Mouse (Mus musculus) midbrain, embryonic 15.5 days (tissue): ENCODE measurements around the gene Gpatch4. TPM values are rescaled to one million over a fixed set of nuclear protein-coding genes. Genes with fewer than 3 reads are reported as not detected.

Experiments
- ATAC-seq: fragments of 200-750 bp; cut with Nextera tagmentation; replicated peaks from 2 replicates; pipeline ENCODE4 v1.8.0; 2017; ENCODE audit warnings: moderate TSS enrichment
- H3K27ac ChIP-seq: fragments of 300-500 bp; sonication (generic); 2 replicates; pipeline ENCODE4 v1.5.1; 2015; ENCODE audit warnings: mild to moderate bottlenecking, inconsistent platforms
- H3K27me3 ChIP-seq: fragments of 300-500 bp; sonication (generic); replicated peaks from 2 replicates; pipeline ENCODE4 v1.6.1; 2015; ENCODE audit warnings: inconsistent platforms
- H3K36me3 ChIP-seq: fragments of 300-500 bp; sonication (generic); replicated peaks from 2 replicates; pipeline ENCODE4 v1.6.1; 2015; ENCODE audit warnings: inconsistent platforms
- H3K4me1 ChIP-seq: fragments of 300-500 bp; sonication (generic); 2 replicates; pipeline ENCODE4 v1.6.1; 2015; ENCODE audit warnings: inconsistent platforms
- H3K4me2 ChIP-seq: fragments of 300-500 bp; sonication (generic); 2 replicates; pipeline ENCODE4 v1.6.1; 2015; ENCODE audit warnings: inconsistent platforms, mild to moderate bottlenecking, moderate library complexity
- H3K4me3 ChIP-seq: fragments of 300-500 bp; sonication (generic); 2 replicates; pipeline ENCODE4 v1.5.1; 2015; ENCODE audit warnings: mild to moderate bottlenecking, inconsistent platforms
- H3K9ac ChIP-seq: fragments of 300-500 bp; sonication (generic); 2 replicates; pipeline ENCODE4 v1.6.1; 2015; ENCODE audit warnings: mild to moderate bottlenecking, inconsistent platforms
- H3K9me3 ChIP-seq: fragments of 300-500 bp; sonication (generic); 2 replicates; pipeline ENCODE4 v1.6.1; 2016; ENCODE audit warnings: inconsistent platforms
- WGBS: fragments of 180-500 bp; shearing (Covaris S2); methylation state at CpG from one replicate; pipeline ENCODE4 v1.1.7; 2015; ENCODE audit warnings: mixed read lengths; 5-methylcytosine and 5-hydroxymethylcytosine counted together
- polyA plus RNA-seq: library from polyadenylated mRNA; unstranded; fragments of >200 nt; fragmentation: Nextera tagmentation; extraction: Ambion mirVana; gene quantifications from 2 replicates; pipeline ENCODE4 v1.2.1, GENCODE M21; 2015

Gene Gpatch4
- polyA plus RNA-seq, 1 experiment from 2014 or later = 32.0 TPM

GRCm38 (mm10) chr3:88057030-88057429 lies 14.1 kb downstream of the Gpatch4 start:
- ATAC-seq = no peak
- Histone ChIP-seq H3K9ac (peak overlapping the region; percentile 93; the same call in 1 of the 2 replicates), H3K9me3 (no peaks in the 10 kb centered on the region), H3K27me3 (no peaks in the 10 kb centered on the region), H3K4me3 (peak overlapping the region; percentile 96), H3K4me2 (peak overlapping the region; percentile 81), H3K36me3 (peaks cover 22% of the 10 kb centered on the region; the same call in 1 of the 2 replicates), H3K4me1 (peaks cover 21% of the 10 kb centered on the region), H3K27ac (no peak overlapping the region)
- 89% methylated on average over 6 of the region's 6 CpGs for WGBS

DNA sequence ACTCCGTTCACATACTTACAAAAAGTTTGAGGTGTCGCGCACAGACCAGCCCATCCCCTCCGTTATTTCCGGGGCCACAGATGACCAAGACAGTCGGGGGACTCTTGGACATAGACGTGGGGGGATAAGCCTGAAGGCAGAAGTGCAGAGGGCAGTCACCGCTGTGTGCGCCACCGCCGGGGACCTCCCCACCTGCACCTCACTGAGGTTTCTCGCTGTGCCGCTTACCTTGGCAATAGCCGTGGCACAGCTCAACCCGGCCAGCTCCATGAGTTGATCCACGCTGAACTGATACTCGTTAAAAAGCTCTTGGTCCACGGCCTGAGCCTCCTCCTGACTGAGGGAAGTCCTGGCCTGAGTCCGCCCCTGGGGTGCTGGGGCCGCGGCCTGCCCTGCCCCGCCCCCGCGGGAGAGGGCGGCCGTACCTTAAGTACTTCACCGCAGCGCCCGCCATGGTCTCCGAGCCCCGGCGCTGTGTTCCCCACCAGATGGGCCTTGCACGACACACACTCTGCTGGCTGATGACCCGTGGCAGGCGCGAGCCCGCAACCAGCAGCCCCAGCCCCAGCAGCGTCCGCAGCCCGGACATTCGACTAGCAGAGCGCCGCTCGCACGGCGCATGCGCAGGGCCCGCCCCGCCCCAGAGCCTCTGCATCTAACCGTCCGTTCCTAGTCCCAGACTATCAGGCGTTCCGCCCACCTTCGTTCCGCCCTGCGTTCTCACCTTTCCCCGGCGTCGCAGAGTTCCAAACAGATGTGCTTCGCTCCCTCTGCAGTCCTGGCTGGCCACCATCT lies 15.2 kb downstream of the Gpatch4 start, which contains the start of gene Naxe:
Gene Naxe (minus strand): TSS at position 594 of the 795 bp plus-strand sequence.
- Histone ChIP-seq H3K9ac (peak within 1 kb of the TSS; percentile 93), H3K4me2 (peak within 1 kb of the TSS; percentile 81), H3K4me3 (peak within 1 kb of the TSS; percentile 96), H3K36me3 (peaks cover 19% of the 10 kb centered on the region; the same call in 1 of the 2 replicates), H3K27me3 (no peaks in the 10 kb centered on the region), H3K27ac (peak within 1 kb of the TSS; percentile 75), H3K9me3 (no peaks in the 10 kb centered on the region), H3K4me1 (peaks cover 21% of the 10 kb centered on the region)
- ATAC-seq = peak; percentile 96
- under 1% methylated on average over 60 of the region's 60 CpGs for WGBS

DNA sequence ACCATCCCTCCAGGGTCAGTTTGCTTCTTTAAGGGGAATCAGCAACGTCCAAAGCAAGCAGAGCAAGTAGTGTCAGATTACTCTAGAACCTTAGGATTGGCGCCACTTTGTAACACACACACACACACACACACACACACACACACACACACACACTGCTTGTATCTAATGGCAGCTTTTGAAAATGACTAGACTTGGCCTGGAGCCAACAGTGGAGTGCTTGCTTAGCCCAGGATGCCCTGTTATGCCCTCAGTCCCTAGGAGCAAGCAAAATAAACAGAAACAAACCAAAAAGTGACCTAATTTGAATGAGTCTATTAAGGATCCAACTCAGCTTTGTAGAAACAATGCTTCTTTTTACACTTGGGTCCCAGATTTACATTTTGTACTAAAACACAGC lies 25.5 kb downstream of the Gpatch4 start:
- Histone ChIP-seq H3K4me2 (no peak overlapping the region), H3K4me3 (no peak overlapping the region), H3K36me3 (no peaks in the 10 kb centered on the region), H3K9me3 (no peaks in the 10 kb centered on the region), H3K4me1 (no peaks in the 10 kb centered on the region), H3K27me3 (0 out of 2 replicates have a peak, but pooled peaks cover 3% of the 10 kb centered on the region), H3K9ac (no peak overlapping the region), H3K27ac (no peak overlapping the region)
- ATAC-seq = no peak
- 33% methylated on average over 2 of the region's 2 CpGs for WGBS

GRCm38 (mm10) chr3:88071783-88072182 lies 28.9 kb downstream of the Gpatch4 start:
- Histone ChIP-seq H3K4me2 (no peak overlapping the region), H3K27me3 (0 out of 2 replicates have a peak, but pooled peaks cover 3% of the 10 kb centered on the region), H3K4me1 (no peaks in the 10 kb centered on the region), H3K4me3 (no peak overlapping the region), H3K27ac (no peak overlapping the region), H3K9me3 (no peaks in the 10 kb centered on the region), H3K9ac (no peak overlapping the region), H3K36me3 (no peaks in the 10 kb centered on the region)
- peak; percentile 70 for ATAC-seq
- 1% methylated on average over 5 of the region's 5 CpGs for WGBS

- no peak overlapping the region for H3K9ac ChIP-seq
- H3K4me1 ChIP-seq = no peaks in the 10 kb centered on the region
- 63% methylated on average over 2 of the region's 2 CpGs for WGBS
- no peaks in the 10 kb centered on the region for H3K36me3 ChIP-seq
- H3K4me3 ChIP-seq = no peak overlapping the region
- H3K27me3 ChIP-seq = 0 out of 2 replicates have a peak, but pooled peaks cover 3% of the 10 kb centered on the region
- no peak overlapping the region for H3K27ac ChIP-seq
- H3K9me3 ChIP-seq = no peaks in the 10 kb centered on the region
- H3K4me2 ChIP-seq = no peak overlapping the region
- no peak for ATAC-seq
Observed at GRCm38 (mm10) chr3:88073631-88074030, 30.7 kb downstream of the Gpatch4 start.

DNA sequence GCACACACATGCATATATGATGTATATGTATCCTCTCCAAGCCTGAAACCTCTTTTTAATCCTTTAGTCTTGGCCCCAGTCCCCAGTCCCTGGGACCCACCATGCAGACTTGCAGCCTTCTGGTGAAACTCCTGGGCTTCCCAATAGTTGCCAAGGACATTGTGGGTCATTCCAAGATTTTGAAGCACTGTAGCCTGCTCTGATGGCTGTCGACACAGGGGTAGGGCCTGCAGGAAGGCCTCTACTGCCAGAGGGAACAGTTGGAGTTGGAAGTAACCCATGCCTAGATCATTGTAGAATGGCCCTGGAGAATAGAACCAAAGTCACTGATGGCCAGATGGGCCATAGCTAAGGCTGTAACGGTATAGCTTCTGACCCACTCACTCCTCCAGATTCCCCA lies 31.4 kb downstream of the Gpatch4 start:
- Histone ChIP-seq H3K4me2 (no peak overlapping the region), H3K36me3 (no peaks in the 10 kb centered on the region), H3K4me1 (no peaks in the 10 kb centered on the region), H3K9ac (no peak overlapping the region), H3K27ac (no peak overlapping the region), H3K4me3 (no peak overlapping the region), H3K9me3 (no peaks in the 10 kb centered on the region), H3K27me3 (0 out of 2 replicates have a peak, but pooled peaks cover 3% of the 10 kb centered on the region)
- 70% methylated on average over 2 of the region's 2 CpGs for WGBS
- no peak for ATAC-seq

DNA sequence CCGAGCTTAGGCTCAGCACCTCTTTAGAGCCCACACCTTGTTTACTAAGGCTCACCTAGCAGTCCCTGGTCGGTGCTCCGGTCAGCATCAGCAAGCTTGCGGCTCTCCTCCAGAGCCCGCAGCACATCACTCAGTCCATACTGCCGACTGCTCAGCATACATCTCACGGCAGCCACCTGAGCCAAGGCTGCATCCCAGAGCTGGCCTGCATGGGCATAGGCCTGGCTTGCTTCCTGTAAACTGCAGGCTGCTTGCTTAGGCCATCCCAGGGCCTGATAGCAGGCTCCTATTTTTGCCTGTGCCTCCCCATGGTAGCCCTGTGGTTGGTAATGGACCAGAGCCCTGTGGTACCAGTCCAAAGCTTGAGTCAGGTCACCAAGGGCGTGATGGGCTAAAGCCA lies 31.9 kb downstream of the Gpatch4 start:
- Histone ChIP-seq H3K36me3 (no peaks in the 10 kb centered on the region), H3K9me3 (no peaks in the 10 kb centered on the region), H3K9ac (no peak overlapping the region), H3K27me3 (0 out of 2 replicates have a peak, but pooled peaks cover 3% of the 10 kb centered on the region), H3K4me3 (no peak overlapping the region), H3K27ac (no peak overlapping the region), H3K4me1 (no peaks in the 10 kb centered on the region), H3K4me2 (no peak overlapping the region)
- ATAC-seq = no peak
- 77% methylated on average over 8 of the region's 8 CpGs for WGBS

- 35% methylated on average over 8 of the region's 8 CpGs for WGBS
Observed at GRCm38 (mm10) chr3:88077441-88077840, 34.5 kb downstream of the Gpatch4 start.

DNA sequence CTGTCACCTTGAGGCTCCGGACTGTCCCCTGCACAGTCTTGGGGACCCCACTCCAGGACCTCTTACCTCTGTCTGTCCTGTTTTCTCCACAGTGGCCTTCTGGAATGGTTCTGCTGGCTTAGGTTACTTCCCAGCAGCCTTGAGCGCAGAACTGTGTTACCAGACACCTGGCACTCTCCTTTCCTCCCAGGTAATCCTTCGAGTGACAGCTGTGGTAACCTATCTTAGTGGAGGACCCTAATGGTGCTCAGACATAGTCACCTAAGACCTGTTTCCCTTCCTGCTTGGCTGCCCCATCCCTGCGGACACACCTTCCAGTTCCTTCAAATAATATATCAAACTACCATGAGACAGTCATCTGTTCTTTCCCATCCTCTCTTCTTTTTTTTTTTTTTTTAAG lies 35.3 kb downstream of the Gpatch4 start, which contains the start of gene Ttc24:
Gene Ttc24 (minus strand): TSS at position 101 of the 400 bp plus-strand sequence.
- no peaks in the 10 kb centered on the region for H3K36me3 ChIP-seq
- no peak within 1 kb of the TSS for H3K4me2 ChIP-seq
- peaks cover 10% of the 10 kb centered on the region for H3K4me1 ChIP-seq
- no peak for ATAC-seq
- 82% methylated on average over 4 of the region's 4 CpGs for WGBS
- no peaks in the 10 kb centered on the region for H3K9me3 ChIP-seq
- no peak within 1 kb of the TSS for H3K4me3 ChIP-seq
- H3K27ac ChIP-seq = no peak within 1 kb of the TSS
- no peaks in the 10 kb centered on the region for H3K27me3 ChIP-seq
- H3K9ac ChIP-seq = no peak within 1 kb of the TSS

More at GRCm38 (mm10) chr3:88077441-88077840, 34.5 kb downstream of the Gpatch4 start:
- H3K36me3 ChIP-seq = no peaks in the 10 kb centered on the region
- no peak for ATAC-seq
- no peak overlapping the region for H3K4me2 ChIP-seq
- H3K27me3 ChIP-seq = no peaks in the 10 kb centered on the region
- no peak overlapping the region for H3K9ac ChIP-seq
- H3K4me3 ChIP-seq = no peak overlapping the region
- no peaks in the 10 kb centered on the region for H3K9me3 ChIP-seq
- no peak overlapping the region for H3K27ac ChIP-seq
- peaks cover 10% of the 10 kb centered on the region for H3K4me1 ChIP-seq

- Histone ChIP-seq H3K27me3 (no peaks in the 10 kb centered on the region), H3K27ac (peak within 1 kb of the TSS; percentile 49), H3K4me3 (peak within 1 kb of the TSS; percentile 47), H3K36me3 (no peaks in the 10 kb centered on the region), H3K9ac (peak within 1 kb of the TSS; percentile 51), H3K4me2 (peak within 1 kb of the TSS; percentile 94), H3K9me3 (no peaks in the 10 kb centered on the region), H3K4me1 (peaks cover 10% of the 10 kb centered on the region)
- 19% methylated on average over 33 of the region's 33 CpGs for WGBS
- ATAC-seq = peak; percentile 92
Observed at GRCm38 (mm10) chr3:88081345-88082223, 38.7 kb downstream of the Gpatch4 start, which contains the start of gene Iqgap3. Iqgap3 (plus strand) TSS chr3:88081971.

- Histone ChIP-seq H3K4me3 (peak overlapping the region; percentile 47), H3K4me1 (peaks cover 10% of the 10 kb centered on the region), H3K4me2 (peak overlapping the region; percentile 94), H3K27me3 (no peaks in the 10 kb centered on the region), H3K36me3 (no peaks in the 10 kb centered on the region), H3K9me3 (no peaks in the 10 kb centered on the region), H3K9ac (no peak overlapping the region), H3K27ac (no peak overlapping the region)
- 2% methylated on average over 13 of the region's 13 CpGs for WGBS
- peak; percentile 24; the same call in 1 of the 2 replicates for ATAC-seq
Observed at GRCm38 (mm10) chr3:88082224-88082618, 39.3 kb downstream of the Gpatch4 start.

DNA sequence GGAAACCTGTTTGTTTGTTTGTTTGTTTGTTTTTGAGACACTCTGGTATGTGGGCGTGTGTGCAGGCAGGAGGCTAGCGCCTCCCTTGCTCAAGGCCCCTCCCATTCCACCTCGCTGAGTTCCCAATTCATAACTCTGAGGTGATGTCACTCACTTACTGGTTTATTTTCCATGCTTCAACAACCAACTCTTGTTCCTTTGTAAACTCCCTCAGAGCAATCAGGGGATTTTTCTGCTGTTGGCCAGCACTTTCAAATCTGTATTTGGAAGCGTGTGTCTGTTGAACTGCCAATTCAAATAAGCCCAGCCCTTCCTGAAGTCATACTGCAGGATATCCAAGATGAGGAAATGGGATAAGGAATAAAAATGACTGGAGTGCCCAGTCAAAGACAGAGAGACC lies 39.8 kb downstream of the Gpatch4 start:
- no peak for ATAC-seq
- 15% methylated on average over 4 of the region's 4 CpGs for WGBS
- Histone ChIP-seq H3K27ac (no peak overlapping the region), H3K27me3 (no peaks in the 10 kb centered on the region), H3K4me3 (no peak overlapping the region), H3K36me3 (no peaks in the 10 kb centered on the region), H3K4me2 (no peak overlapping the region; the same call in 1 of the 2 replicates), H3K9ac (no peak overlapping the region), H3K9me3 (no peaks in the 10 kb centered on the region), H3K4me1 (peaks cover 10% of the 10 kb centered on the region)
